8 mouse cellular contexts compared by ENCODE assay signal in the genomic region with DNA sequence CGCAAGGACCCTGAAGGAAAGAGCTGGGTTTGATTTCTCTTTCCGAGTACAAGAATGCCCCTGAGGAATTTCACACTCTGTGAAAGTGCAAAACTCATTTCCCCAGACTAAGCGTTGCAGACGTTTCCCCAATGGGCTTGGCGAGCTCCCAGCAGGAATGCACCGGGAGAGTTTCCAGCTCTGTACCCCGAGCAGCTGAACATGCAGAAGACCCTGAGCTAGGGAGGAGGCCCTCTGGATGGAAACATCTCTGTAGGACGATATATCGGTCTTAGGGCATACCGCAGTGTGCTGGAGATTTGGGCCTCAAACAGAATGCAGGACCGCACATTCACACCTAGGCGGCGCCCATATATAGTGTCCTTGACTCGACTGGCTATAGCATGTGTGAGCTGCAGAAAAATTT. TPM values are rescaled to one million over a fixed set of nuclear protein-coding genes. Genes with fewer than 3 reads are reported as not detected.
DNase-seq lines count a peak whose midpoint lies in the region; ATAC-seq and TF ChIP-seq lines count a peak whose summit lies in the region.

No protein-coding gene starts in this region.

- TF ChIP-seq POLR2A in myocyte (IDR thresholded peaks at IDR 0.05; ENCODE audit: insufficient read length, low read depth): peak; percentile 0

- TF ChIP-seq CTCF in kidney, postnatal 0 days (IDR thresholded peaks at IDR 0.05; ENCODE audit: low read depth): peak; percentile 69

- no peaks in the 10 kb centered on the region for H3K79me2 ChIP-seq in myocyte (ENCODE audit: control insufficient read depth, insufficient read depth)

- H3K36me3 ChIP-seq in embryonic facial prominence, embryonic 12.5 days: no peaks in the 10 kb centered on the region
- no peaks in the 10 kb centered on the region for H3K36me3 ChIP-seq in heart, embryonic 13.5 days
- H3K36me3 ChIP-seq in kidney, postnatal 0 days (ENCODE audit: insufficient read depth, low read length): no peaks in the 10 kb centered on the region
- H3K36me3 ChIP-seq in liver, embryonic 13.5 days: no peaks in the 10 kb centered on the region
- H3K36me3 ChIP-seq in myocyte (ENCODE audit: control insufficient read depth, insufficient read depth): no peaks in the 10 kb centered on the region
- H3K36me3 ChIP-seq in stomach, embryonic 14.5 days (ENCODE audit: control insufficient read depth, insufficient read depth, low read length): no peaks in the 10 kb centered on the region

- H3K9ac ChIP-seq in embryonic facial prominence, embryonic 12.5 days: peak overlapping the region; percentile 32; the same call in 1 of the 2 replicates
- peak overlapping the region; percentile 81 for H3K9ac ChIP-seq in heart, embryonic 13.5 days
- peak overlapping the region; percentile 63 for H3K9ac ChIP-seq in kidney, postnatal 0 days (ENCODE audit: low read depth, low read length)
- peak overlapping the region; percentile 59 for H3K9ac ChIP-seq in liver, embryonic 13.5 days
- H3K9ac ChIP-seq in stomach, embryonic 14.5 days (replicated peaks; ENCODE audit: low read depth, low read length): peak overlapping the region; percentile 26; the same call in 1 of the 2 replicates

- H3K4me2 ChIP-seq in embryonic facial prominence, embryonic 12.5 days (replicated peaks): peak overlapping the region; percentile 53
- H3K4me2 ChIP-seq in heart, embryonic 13.5 days: peak overlapping the region; percentile 89
- peak overlapping the region; percentile 71 for H3K4me2 ChIP-seq in kidney, postnatal 0 days (ENCODE audit: low read length)
- H3K4me2 ChIP-seq in liver, embryonic 13.5 days: peak overlapping the region; percentile 66
- H3K4me2 ChIP-seq in myocyte (ENCODE audit: low read depth): peak overlapping the region; percentile 92
- H3K4me2 ChIP-seq in stomach, embryonic 14.5 days (replicated peaks; ENCODE audit: low read depth, low read length): peak overlapping the region; percentile 52

- ATAC-seq in embryonic facial prominence, embryonic 12.5 days (ENCODE audit: insufficient number of reproducible peaks, insufficient read depth, low FRiP score, low TSS enrichment): peak; percentile 44; the same call in 1 of the 2 replicates
- ATAC-seq in heart, embryonic 13.5 days (ENCODE audit: extremely low read depth, insufficient number of reproducible peaks, low FRiP score, low TSS enrichment): no peak
- peak; percentile 67 for ATAC-seq in kidney, postnatal 0 days (replicated peaks; ENCODE audit: low FRiP score, low read depth)
- ATAC-seq in liver, embryonic 13.5 days (ENCODE audit: low read depth): peak; percentile 49
- ATAC-seq in stomach, embryonic 14.5 days (ENCODE audit: insufficient number of reproducible peaks, insufficient read depth, low FRiP score, low read depth): no peak

- 2% methylated on average over 14 of the region's 14 CpGs for WGBS in embryonic facial prominence, embryonic 12.5 days
- WGBS in heart, embryonic 13.5 days: 3% methylated on average over 14 of the region's 14 CpGs
- 2% methylated on average over 14 of the region's 14 CpGs for WGBS in kidney, postnatal 0 days
- WGBS in liver, embryonic 13.5 days (ENCODE audit: insufficient replicate concordance): 5% methylated on average over 14 of the region's 14 CpGs
- WGBS in stomach, embryonic 14.5 days: 2% methylated on average over 14 of the region's 14 CpGs

- peak; percentile 49 to 63 for DNase-seq in left cerebral cortex, adult 18-20 months (ENCODE audit: low spot score in 2 of 2)
- no peak for DNase-seq in left cerebral cortex, adult 11 months (ENCODE audit: low spot score)
- peak; percentile 86 for DNase-seq in kidney, postnatal 0 days (ENCODE audit: low spot score)
- DNase-seq in liver, embryonic 13.5 days: peak; percentile 32

- no peak overlapping the region for H3ac ChIP-seq in myocyte (ENCODE audit: control insufficient read depth, insufficient read length)

- peak overlapping the region; percentile 87 for H3K27ac ChIP-seq in embryonic facial prominence, embryonic 12.5 days
- peak overlapping the region; percentile 84 for H3K27ac ChIP-seq in heart, embryonic 13.5 days (replicated peaks)
- peak overlapping the region; percentile 90 for H3K27ac ChIP-seq in kidney, postnatal 0 days
- peak overlapping the region; percentile 74 for H3K27ac ChIP-seq in liver, embryonic 13.5 days
- H3K27ac ChIP-seq in stomach, embryonic 14.5 days (ENCODE audit: low read length): peak overlapping the region; percentile 96

- peaks cover 29% of the 10 kb centered on the region for H3K27me3 ChIP-seq in embryonic facial prominence, embryonic 12.5 days
- peaks cover 59% of the 10 kb centered on the region for H3K27me3 ChIP-seq in heart, embryonic 13.5 days (replicated peaks)
- peaks cover 10% of the 10 kb centered on the region for H3K27me3 ChIP-seq in kidney, postnatal 0 days (ENCODE audit: insufficient read depth, low read length)
- peaks cover 78% of the 10 kb centered on the region for H3K27me3 ChIP-seq in liver, embryonic 13.5 days
- H3K27me3 ChIP-seq in myocyte (ENCODE audit: control insufficient read depth, insufficient read depth, insufficient read length): no peaks in the 10 kb centered on the region
- peaks cover 7% of the 10 kb centered on the region; the same call in 1 of the 2 replicates for H3K27me3 ChIP-seq in stomach, embryonic 14.5 days (ENCODE audit: control insufficient read depth, insufficient read depth, low read length)

- no peaks in the 10 kb centered on the region for H3K9me3 ChIP-seq in embryonic facial prominence, embryonic 12.5 days
- no peaks in the 10 kb centered on the region for H3K9me3 ChIP-seq in heart, embryonic 13.5 days
- no peaks in the 10 kb centered on the region for H3K9me3 ChIP-seq in kidney, postnatal 0 days (replicated peaks; ENCODE audit: low read length)
- H3K9me3 ChIP-seq in liver, embryonic 13.5 days (replicated peaks): 0 out of 2 replicates have a peak, but pooled peaks cover 3% of the 10 kb centered on the region
- H3K9me3 ChIP-seq in stomach, embryonic 14.5 days (ENCODE audit: control insufficient read depth, low read depth, low read length): no peaks in the 10 kb centered on the region

- H3K4me1 ChIP-seq in embryonic facial prominence, embryonic 12.5 days: peaks cover 28% of the 10 kb centered on the region
- H3K4me1 ChIP-seq in heart, embryonic 13.5 days: peaks cover 37% of the 10 kb centered on the region
- peaks cover 6% of the 10 kb centered on the region for H3K4me1 ChIP-seq in kidney, postnatal 0 days (replicated peaks; ENCODE audit: insufficient read depth, low read length)
- H3K4me1 ChIP-seq in liver, embryonic 13.5 days (replicated peaks): peaks cover 32% of the 10 kb centered on the region
- peaks cover 18% of the 10 kb centered on the region; the same call in 1 of the 2 replicates for H3K4me1 ChIP-seq in stomach, embryonic 14.5 days (ENCODE audit: control insufficient read depth, insufficient read depth, low read length)

- H3K4me3 ChIP-seq in embryonic facial prominence, embryonic 12.5 days: peak overlapping the region; percentile 17
- peak overlapping the region; percentile 54 for H3K4me3 ChIP-seq in heart, embryonic 13.5 days
- peak overlapping the region; percentile 37 for H3K4me3 ChIP-seq in kidney, postnatal 0 days (replicated peaks; ENCODE audit: low read depth, low read length)
- peak overlapping the region; percentile 39 for H3K4me3 ChIP-seq in liver, embryonic 13.5 days (replicated peaks)
- peak overlapping the region; percentile 11 for H3K4me3 ChIP-seq in myocyte
- peak overlapping the region; percentile 13 for H3K4me3 ChIP-seq in stomach, embryonic 14.5 days (ENCODE audit: low read depth, low read length)

TF ChIP-seq in myocyte, 11 proteins besides CTCF, POLR2A, EP300 and RAD21:
- TF ChIP-seq REST (IDR thresholded peaks at IDR 0.05; ENCODE audit: insufficient read depth, insufficient read length): no peak
- TF ChIP-seq MYOG (IDR thresholded peaks at IDR 0.05; ENCODE audit: control insufficient read depth in 1 of 3, insufficient read depth in 1 of 3, insufficient read length in 2 of 3, low read depth in 2 of 3): peak in 1 of 3 experiments; percentile 17
TF ChIP-seq in myocyte: peak in this region for 1.

RNA-seq across cellular contexts. Expression of a gene that starts 31.5 kb away (rescaled TPM):
- total RNA-seq in left cerebral cortex, adult 18-20 months (2021): 1 to 10 TPM; 2.3 to 2.6 TPM
- 3.3 and 3.6 TPM in 2 replicates for polyA plus RNA-seq in embryonic facial prominence, embryonic 12.5 days (2016; fragmentation: Nextera tagmentation; extraction: Ambion mirVana)
- 6.9 and 9.0 TPM in 2 replicates for polyA plus RNA-seq in heart, embryonic 13.5 days (2015; fragmentation: Nextera tagmentation; extraction: Ambion mirVana)
- 8.7 and 9.3 TPM in 2 replicates for polyA plus RNA-seq in kidney, postnatal 0 days (2015; fragmentation: Nextera tagmentation; extraction: Ambion mirVana)
- 1.1 and 1.4 TPM in 2 replicates for polyA plus RNA-seq in liver, embryonic 13.5 days (2015; fragmentation: Nextera tagmentation; extraction: Ambion mirVana)
- polyA plus RNA-seq in myocyte (2012; fragmentation: generic; extraction: Trizol): 97.3 TPM
- polyA plus RNA-seq in stomach, embryonic 14.5 days (2014; fragmentation: Nextera tagmentation; extraction: Ambion mirVana): 33.2 and 35.2 TPM in 2 replicates

RNA-seq across cellular contexts. Expression of a gene that starts 37.1 kb away (rescaled TPM):
- 100 to 1,000 TPM; 121 to 130 TPM for total RNA-seq in left cerebral cortex, adult 18-20 months (2021)
- 38.7 and 43.5 TPM in 2 replicates for polyA plus RNA-seq in embryonic facial prominence, embryonic 12.5 days (2016; fragmentation: Nextera tagmentation; extraction: Ambion mirVana)
- 20.6 and 23.8 TPM in 2 replicates for polyA plus RNA-seq in heart, embryonic 13.5 days (2015; fragmentation: Nextera tagmentation; extraction: Ambion mirVana)
- polyA plus RNA-seq in kidney, postnatal 0 days (2015; fragmentation: Nextera tagmentation; extraction: Ambion mirVana): 18.6 and 19.4 TPM in 2 replicates
- polyA plus RNA-seq in liver, embryonic 13.5 days (2015; fragmentation: Nextera tagmentation; extraction: Ambion mirVana): 2.4 and 3.8 TPM in 2 replicates
- 14.7 TPM for polyA plus RNA-seq in myocyte (2012; fragmentation: generic; extraction: Trizol)
- polyA plus RNA-seq in stomach, embryonic 14.5 days (2014; fragmentation: Nextera tagmentation; extraction: Ambion mirVana): 35.8 and 42.6 TPM in 2 replicates

Comparison
In these comparisons a context has a peak if more than half of its experiments do, and no peak if none do; other contexts are left out.
1. ATAC-seq: peak in embryonic facial prominence, embryonic 12.5 days (single experiment), kidney, postnatal 0 days (single experiment) and liver, embryonic 13.5 days (single experiment); none in heart, embryonic 13.5 days (single experiment) and stomach, embryonic 14.5 days (single experiment).
2. H3K9ac ChIP-seq: peak in every context shown above with its lines; median percentile 81 in heart, embryonic 13.5 days; 63 in kidney, postnatal 0 days; 59 in liver, embryonic 13.5 days; 32 in embryonic facial prominence, embryonic 12.5 days; 26 in stomach, embryonic 14.5 days.
3. Peak in every context shown above with its lines, with median percentiles within 50 percentile points of each other: H3K27ac ChIP-seq, H3K4me2 ChIP-seq and H3K4me3 ChIP-seq.